Mouse (Mus musculus): ENCODE data around the gene Smg6.
A peak's percentile ranks its signal among the peaks of the same experiment; 100 is the strongest.

Smg6 gene

DNA sequence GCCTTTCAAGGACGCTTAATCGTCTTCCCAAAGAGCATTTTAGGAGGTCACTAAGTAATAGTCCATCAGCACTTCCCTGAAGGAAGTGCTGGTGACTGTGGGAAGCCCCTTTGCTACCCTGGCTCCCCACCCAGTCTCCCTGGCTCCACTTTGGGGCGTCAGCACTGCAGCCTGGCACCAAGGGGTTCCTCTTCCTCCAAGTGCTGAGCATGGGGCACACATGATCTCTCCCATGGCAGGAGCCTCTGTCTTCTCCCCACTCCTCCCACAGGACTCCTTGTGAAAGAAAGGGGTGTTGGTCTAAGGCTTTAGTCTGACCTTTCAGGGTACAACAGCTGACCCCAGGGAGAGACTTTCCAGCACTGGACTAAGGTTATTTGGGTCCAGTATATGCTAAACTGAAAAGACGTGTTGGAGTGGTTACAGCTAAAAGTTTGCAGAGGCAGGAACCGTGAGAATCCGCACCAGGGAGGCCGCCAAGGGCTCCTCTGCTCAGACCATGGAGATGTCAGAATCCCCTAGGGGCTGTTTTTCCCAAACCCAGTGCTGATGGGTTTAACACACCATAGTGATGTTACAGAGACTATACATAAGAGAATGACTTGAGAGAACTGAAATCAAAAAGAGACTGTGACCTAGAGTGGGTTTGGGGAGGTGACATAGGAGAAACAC, 122.2 kb downstream of the Smg6 start:
- DNase-seq (ENCODE audit: low read depth, low spot score), result no peak

DNA sequence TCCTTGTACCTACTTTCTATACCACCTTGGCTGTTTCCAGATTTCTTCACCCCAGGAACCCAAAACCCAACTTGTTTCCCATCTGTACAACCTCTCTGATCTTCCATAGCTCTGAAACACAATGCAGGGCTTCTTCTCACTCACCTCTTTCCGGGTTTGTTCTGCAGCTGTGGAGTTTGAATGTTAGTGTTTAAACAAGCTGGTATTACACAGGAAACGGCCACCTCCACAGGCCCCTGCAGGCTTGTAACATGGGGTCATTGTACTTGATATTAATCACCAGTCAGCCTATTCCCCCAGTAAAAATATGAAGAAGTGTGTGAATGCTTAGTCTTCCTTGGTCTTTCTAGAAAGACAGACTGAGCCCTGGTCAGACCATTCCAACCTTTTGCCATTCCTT, 123.5 kb downstream of the Smg6 start:
- peak; percentile 30 for DNase-seq (ENCODE audit: low read depth, low spot score)

DNA sequence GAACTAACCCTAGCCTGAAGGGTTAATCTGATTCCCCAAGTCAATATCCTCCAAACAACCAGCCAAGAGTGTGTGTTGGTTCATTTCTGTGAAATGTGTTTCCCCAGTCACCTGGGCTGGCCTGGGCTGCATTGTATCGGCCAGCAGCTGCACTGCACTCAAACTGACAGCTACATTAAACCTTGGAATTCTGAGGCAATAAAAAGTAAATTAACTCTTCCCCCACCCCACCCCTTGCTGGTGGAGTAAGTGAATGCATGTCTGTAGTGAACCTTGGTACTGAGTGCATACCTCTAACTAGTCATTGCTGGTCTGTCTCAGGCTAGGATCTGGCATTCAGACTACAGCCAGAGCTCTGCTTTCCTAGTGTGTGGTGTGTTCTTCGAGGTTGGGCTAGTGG, 124.2 kb downstream of the Smg6 start:
- no peak for DNase-seq (ENCODE audit: low read depth, low spot score)

DNA sequence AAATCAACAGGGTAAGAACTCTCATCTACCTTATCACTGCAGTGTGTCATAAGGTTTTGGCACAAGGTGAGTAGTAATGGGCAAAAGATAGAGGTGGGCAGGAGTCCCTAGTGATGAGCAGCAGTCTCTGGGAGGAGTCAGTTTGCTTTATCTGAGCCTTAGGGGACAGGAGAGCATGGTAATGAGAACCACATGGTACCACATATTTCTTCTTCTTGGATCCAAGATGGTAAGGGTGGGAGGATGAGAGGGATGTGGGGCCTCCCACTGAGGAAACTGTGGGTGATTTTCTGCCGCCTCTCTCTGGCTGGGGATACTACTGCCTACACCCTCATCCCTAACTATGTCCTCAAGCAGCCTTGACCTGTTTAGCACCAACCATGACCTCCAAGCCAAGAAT, 125.6 kb downstream of the Smg6 start:
- DNase-seq (ENCODE audit: low read depth, low spot score), result no peak

DNA sequence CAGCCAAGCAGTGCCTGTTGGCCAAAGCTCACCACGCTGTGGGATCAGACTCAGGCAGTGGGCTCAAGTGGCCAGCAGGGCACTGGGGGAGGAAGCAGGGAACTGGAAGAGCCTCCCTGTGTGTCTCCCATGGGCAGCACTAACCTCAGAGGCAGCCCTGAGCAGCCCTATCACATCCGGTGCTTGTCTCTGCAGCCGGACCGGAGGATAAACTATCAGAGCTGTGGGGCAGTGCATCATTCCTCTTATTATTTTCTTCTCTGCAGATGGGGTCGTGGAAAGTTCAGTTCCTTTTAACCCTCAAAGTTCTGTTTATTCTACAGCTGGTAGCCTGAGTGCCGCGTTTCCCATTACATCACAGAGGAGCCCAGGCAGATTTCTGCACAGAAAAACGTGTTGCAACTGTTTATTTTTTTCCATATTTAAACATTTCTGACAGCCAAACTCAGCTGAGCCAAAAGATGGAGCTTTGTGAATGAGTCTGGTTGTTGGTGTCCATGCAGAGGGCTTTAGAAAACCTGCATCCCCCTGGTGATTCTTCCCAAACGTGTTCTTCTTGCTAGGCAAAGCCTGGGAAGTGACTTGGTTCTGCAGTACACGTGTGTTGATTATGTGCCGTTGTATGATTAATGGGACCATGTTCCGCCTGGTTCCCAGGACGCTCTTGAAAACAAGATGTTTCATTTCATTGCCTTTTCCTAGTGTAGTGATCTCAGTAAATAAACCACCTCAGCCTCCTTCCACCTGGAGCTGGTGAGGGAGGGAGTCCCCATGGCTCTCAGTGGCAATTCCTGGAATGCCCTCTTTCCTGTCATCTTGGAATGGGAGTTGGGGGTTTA, 126.3 kb downstream of the Smg6 start:
- DNase-seq (ENCODE audit: low read depth, low spot score), result peak; percentile 72

DNA sequence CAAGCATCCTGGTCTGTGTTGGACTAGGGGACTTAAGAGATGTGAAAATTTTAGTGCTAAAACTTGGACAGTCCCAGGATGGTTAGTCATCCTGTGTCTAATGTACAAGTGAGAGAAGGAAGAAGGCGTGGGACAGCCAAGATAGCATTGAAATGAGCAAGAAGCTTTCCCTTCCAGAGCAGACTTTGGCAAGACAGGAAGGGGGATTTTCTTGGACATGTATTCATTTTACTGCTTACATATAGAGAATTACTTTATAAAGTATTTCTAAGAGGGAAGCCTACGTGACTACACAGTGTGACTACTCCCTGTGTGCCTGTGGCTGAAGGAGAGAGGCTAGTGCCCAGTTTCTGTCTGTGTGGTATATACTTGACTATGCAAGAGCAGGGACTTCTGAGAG, 127.4 kb downstream of the Smg6 start:
- no peak for DNase-seq (ENCODE audit: low read depth, low spot score)

DNA sequence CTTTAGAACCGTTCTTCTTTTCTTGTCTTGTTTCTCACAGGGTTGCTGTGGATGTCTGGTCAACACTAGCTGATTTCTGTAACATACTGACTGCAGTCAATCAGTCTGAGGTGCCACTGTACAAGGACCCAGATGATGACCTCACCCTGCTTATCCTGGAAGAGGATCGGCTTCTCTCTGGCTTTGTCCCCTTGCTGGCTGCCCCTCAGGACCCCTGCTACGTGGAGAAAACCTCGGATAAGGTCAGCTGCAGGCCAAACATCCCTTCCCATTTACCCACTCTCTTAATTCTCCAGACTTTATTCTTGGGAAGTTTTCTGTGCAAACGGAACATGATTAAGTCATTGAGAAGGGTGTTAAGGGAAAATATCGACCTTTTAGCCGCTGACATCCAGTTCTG, 128.1 kb downstream of the Smg6 start:
- no peak for DNase-seq (ENCODE audit: low read depth, low spot score)

DNA sequence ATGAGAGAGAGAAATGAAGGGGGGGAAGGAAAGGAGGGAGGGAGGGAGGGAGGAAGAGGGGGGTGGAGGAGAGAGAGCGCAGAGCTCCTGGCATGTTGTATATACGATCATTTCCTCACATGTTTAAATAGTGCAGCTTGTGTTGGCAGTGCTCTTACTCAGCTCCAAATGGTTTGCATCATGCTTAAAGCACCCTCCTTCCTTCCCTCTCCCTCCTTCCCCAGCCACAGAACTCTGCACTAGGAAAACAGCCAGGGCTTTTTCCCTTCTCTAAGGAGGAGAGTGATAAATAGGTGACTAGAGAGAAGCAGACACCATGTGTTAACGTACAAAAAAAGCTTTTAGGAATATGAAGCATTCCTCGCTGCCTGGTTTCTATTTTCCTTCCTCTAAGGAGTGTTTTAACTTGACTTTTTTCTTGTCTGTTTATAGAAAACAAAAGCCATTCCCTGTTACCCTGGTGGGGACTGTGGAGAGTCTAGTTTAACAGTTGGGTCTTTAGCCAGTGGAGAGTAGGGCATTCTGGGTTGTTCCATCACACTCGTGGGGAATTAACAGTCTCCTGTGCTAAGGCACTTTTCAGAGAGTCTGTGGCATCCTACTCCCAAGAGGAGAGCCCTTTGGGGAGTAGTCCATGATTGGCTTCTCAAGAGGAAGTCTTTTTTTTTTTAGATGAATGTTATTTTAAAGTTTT, 128.7 kb downstream of the Smg6 start:
- no peak for DNase-seq (ENCODE audit: low read depth, low spot score)

DNA sequence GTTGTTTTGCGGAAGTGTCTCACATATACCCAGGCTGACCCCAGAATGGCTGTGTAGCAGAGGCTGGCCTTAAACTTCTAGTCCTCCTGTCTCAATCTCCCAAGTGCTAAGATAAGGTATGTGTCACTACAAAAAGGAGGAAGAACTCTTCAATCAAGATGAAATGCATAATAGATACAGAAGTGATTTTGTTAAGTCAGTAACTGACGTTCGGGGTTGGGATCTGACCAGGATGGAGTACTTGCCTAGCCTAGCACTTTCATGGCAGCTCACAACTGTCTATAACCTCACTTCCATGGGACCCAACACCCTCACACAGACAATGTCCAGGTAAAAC, 129.2 kb downstream of the Smg6 start:
- no peak for DNase-seq (ENCODE audit: low read depth, low spot score)

DNA sequence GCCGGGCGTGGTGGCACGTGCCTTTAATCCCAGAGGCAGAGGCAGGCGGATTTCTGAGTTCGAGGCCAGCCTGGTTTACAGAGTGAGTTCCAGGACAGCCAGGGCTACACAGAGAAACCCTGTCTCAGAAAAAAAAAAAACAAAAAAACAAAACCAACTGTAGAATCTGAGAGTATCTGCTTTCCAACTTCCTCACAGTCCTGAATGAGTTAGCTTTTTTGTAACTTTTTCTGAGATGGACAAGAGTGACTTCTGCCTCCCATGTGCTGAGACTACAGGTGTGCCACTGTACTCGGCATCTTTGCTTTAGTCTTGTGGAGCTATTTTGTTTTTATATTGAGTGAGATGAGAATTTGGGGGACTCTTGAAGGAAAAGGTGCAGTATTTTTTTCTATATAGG, 137.0 kb downstream of the Smg6 start:
- DNase-seq (ENCODE audit: low read depth, low spot score), result no peak

DNA sequence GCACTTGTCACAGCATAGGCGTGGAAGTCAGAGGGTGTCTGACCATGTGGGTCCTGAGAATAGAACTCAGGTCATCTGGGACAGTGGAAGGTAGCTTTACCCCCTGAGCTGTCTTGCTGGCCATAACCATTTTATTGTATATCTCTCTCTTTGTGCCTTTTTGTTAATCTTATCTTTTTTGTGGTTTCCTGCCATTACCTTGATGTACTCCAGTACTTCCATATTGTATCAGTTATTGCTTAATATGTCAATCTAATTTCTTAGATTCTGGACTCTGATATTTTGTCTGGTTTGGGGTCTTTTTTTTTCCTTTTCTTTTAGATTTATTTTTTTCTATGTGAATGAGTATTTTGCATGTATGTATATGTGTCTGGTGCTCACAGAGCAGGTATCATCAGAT, 138.6 kb downstream of the Smg6 start:
- DNase-seq (ENCODE audit: low read depth, low spot score), result no peak

DNA sequence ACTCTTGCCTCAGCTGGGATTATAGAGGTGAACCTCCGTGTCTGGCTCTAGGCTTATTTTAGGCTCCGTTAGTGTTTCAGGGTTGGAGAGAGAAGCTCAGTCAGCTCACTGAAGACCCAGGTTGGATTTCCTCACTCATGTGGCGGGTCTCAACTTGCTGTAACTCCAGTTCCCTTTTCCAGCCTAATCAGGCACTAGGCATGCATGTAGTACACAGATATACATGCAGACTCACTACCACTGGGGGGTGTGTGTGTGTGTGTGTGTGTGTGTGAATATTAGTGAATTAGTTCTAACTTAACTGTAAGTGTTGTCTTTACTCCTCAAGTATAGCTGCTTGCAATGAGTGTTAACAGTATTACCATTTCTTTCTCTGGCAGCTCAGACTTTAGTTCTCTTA, 145.7 kb downstream of the Smg6 start:
- DNase-seq (ENCODE audit: low read depth, low spot score), result no peak

DNA sequence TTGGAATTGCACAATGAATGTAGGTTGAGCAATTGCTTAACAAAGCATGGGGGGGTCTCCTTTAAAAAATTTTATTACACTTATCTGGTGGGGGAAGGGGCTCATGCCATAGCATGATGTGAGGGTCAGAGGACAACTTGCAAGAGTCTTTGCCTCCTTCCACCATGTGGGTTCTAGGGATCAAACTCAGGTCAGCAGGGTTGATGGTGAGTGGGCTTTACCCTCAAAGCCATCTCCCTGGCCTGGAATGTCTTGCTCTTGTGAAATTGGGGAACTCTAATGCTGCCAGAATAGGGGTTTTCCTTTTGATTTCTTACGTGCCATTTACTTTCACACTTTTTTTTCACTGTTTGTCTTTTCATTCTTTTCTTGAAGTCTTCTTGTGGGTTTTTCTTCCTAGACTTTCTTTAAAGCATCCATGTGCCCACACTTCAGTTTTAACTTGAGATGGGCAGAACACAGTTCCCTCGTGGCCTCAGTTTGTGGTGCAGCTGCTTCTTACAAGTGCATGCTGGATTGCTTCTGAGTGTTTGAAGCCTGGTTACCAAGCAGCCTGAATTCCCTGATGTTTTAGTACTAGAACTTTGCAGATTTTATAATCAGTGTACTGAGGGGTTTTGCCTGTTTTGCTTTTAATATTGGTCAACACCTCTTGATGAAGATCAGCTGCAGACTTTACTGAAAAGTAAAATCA, 147.5 kb downstream of the Smg6 start:
- no peak for DNase-seq (ENCODE audit: low read depth, low spot score)

DNA sequence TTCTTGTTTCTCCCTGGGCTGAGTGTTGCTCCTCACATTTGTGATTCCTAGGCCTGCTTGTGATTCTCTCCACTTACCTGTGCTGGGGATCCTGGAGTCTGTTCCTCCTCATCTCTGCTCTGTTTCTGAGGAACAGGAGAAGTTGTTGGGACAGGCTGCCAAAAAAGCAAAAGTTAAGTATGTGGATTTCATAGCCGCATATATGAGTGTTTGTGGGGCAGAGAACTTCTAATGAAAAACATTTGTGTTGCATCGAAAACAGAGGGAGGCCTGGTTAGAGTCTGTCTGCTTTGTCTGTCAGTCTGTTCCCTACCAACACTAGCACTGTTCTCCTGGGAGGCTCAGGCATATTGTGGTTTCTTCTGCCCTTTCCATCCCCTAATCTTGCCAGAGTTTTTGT, 148.1 kb downstream of the Smg6 start:
- DNase-seq (ENCODE audit: low read depth, low spot score), result no peak

DNA sequence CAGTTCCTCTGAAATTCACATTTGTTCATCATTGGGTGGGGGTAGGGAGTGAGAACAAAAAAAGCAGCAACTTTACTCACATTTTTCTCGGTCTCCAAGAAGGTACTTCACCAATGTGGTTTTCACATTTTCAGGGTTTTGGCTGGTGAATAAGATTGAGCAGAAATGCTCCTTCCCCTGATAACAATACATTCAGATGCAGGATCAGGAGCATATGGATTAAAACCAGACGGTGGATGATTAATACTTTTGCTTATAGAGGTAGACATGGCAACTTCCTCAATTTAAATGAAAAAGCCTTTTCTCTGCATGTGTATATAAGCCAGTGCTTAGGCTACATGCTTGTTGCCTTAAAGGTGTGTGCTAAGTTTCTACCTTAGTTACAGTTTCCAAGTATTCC, 148.9 kb downstream of the Smg6 start:
- no peak for DNase-seq (ENCODE audit: low read depth, low spot score)

DNA sequence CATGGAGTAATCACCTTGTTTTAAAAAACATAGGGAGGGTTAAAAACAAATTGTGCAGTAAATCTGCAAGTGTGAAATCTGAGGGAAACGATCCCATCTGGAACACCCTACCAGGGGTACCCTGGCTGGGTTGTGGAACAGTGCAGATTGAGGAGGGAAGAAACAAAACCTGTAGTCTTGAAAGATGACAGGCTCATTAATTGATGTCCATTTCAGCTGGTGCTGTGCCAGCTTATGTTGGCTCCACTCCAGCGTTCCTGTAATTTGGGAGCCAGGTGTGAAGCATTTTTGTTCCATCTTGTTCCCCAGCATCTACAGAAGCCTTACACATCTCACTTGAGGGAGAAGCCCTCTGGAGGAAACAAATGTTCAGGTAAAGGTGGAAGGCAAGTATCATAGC, 153.0 kb downstream of the Smg6 start:
- no peak for DNase-seq (ENCODE audit: low read depth, low spot score)

DNA sequence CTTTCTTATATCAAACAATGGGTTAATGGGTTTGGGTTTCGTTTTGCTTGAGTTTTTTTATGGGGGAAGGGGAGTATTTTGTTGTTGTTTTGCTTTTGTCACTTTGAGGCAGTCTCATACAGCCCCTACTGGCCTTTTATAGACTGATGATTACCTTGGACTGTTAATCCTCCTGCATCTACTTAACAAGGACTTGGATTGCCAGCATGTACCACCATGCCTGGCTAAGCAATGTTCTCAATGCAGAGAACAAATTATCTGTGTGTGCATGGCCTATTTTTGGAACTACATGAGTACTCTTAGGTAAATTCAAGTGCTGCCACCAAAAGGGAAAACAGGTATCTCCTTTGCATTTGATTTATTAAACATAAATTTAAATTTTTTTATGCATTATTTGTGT, 157.4 kb downstream of the Smg6 start:
- no peak for DNase-seq (ENCODE audit: low read depth, low spot score)

DNA sequence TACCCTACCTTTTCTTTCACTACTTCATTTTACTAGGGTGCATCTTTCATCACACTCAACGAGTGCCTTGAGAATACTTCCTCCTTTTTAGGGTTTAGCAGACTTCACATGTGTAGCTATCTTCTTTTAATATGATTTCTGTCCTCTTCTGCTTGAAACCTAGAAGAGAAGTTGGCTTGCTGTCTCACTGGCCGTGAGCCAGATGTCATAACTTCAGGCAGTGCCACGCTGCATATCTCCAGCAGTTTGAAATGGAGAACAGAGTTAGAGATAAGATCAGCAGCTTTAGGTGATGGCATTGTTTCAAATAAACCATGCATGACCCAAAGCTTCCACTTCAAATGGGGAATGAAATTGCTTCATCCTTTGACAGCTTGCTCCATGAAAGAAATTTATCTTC, 166.5 kb downstream of the Smg6 start:
- DNase-seq (ENCODE audit: low read depth, low spot score), result no peak

DNA sequence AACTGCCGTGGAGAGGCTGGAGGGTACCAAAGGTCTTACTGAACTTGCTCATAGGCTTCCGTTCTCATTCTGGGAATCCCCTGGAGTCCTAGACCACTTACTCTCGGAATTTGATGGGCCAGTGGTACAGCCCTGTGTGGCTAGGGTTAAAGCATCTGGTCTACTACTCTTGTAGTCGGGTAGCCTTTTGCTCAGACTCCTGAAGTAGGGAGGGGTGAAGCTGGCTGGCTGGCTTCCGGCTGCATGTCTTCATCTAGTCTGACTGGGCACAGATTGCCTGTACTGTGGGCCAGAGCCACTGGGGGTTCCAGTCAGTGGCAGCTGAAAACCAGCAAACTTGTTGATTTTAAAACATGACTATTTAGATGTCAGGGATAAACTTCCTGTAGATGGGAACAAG, 167.0 kb downstream of the Smg6 start:
- no peak for DNase-seq (ENCODE audit: low read depth, low spot score)

DNA sequence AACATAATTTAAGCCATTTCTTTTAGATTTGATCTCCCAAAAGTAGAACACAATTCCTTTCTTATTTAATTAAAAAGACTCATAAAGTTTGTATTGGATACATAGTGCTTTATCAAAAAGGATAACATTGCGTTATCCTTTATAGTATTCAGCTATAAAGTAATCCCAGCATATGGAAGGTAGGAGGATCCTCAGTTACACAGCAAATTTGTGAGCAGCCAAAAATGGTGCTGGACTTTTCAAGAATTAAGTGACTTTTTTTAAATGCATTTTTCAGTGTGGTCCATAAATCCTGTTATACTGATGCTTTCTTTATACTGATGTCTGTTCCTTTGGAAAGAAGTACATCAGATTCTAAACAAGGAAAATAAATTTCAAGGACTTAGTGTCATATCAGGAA, 169.1 kb downstream of the Smg6 start:
- no peak for DNase-seq (ENCODE audit: low read depth, low spot score)

DNA sequence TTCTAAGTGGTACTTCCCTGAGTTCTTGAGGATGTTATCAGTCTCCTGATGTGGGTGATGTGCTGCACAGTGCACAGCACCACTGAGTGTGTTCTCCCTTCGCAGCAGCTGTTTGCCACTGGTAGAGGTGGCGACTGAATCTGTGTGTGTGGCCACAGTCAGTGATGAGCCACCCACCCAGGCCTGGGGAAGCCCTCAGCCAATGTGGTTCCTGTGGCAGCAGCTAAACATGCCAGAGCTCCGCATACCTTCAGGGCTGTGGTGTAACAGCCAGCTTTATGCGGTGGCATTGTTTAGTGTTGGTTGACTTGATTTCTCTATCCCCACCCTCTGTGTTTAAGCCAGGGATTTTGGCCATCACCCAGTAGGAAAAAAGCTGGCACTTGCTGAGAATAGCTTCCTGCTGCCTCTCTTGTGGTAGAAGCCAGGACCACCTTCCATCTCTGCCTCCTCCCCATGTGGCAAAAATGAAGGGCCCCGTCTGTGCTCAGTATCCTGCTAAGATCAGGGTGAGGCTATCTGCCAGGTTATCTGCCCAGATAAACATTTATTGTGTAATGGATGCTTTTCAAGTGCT, 177.2 kb downstream of the Smg6 start:
- DNase-seq (ENCODE audit: low read depth, low spot score), result no peak

DNA sequence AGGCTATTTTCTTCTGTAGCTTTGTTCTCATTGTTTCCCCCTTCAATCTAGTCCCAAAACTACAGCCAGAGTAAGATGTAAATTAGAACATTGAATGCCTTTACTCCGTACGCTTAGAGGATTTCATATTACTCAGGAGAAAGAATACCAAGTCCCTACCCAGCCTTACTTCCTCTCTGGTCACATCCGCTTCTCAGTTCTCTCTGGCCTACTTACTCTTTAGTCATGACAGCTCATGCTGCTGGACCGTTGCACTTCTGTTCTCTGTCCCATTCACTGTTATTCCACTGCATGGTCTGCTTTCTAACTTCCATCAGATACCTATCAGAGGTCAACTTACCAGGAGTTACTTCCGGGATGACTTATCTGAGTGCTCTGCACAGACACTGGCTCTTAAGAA, 181.0 kb downstream of the Smg6 start:
- no peak for DNase-seq (ENCODE audit: low read depth, low spot score)

Data from mesoderm, embryonic 11.5 days (tissue).